Mouse (Mus musculus) C2C12 (cell line): ENCODE measurements around the gene Clpp.

Experiments
- CEBPB ChIP-seq: IDR thresholded peaks from one replicate; pipeline ENCODE4 v1.6.1; 2011; ENCODE audit warnings: low read depth, mild to moderate bottlenecking, control low read depth, moderate library complexity
- CTCF ChIP-seq: IDR thresholded peaks from one replicate; pipeline ENCODE4 v1.5.1; 2011; ENCODE audit not compliant: control insufficient read depth, insufficient read depth, insufficient read length
- MAX ChIP-seq: IDR thresholded peaks from one replicate; pipeline ENCODE4 v1.6.1; 2011; ENCODE audit warnings: mild to moderate bottlenecking, control low read depth
- MYOD1 ChIP-seq: IDR thresholded peaks from one replicate; pipeline ENCODE4 v1.6.1; 2011; ENCODE audit warnings: low read depth; ENCODE audit not compliant: control insufficient read depth, insufficient read length
- MYOG ChIP-seq: IDR thresholded peaks from one replicate; pipeline ENCODE4 v1.6.1; 2011; ENCODE audit not compliant: control insufficient read depth, insufficient read length; ENCODE audit errors: extremely low read depth
- USF1 ChIP-seq: IDR thresholded peaks from one replicate; pipeline ENCODE4 v1.6.1; 2011; ENCODE audit warnings: low read depth, mild to moderate bottlenecking, control low read depth, moderate library complexity

DNA sequence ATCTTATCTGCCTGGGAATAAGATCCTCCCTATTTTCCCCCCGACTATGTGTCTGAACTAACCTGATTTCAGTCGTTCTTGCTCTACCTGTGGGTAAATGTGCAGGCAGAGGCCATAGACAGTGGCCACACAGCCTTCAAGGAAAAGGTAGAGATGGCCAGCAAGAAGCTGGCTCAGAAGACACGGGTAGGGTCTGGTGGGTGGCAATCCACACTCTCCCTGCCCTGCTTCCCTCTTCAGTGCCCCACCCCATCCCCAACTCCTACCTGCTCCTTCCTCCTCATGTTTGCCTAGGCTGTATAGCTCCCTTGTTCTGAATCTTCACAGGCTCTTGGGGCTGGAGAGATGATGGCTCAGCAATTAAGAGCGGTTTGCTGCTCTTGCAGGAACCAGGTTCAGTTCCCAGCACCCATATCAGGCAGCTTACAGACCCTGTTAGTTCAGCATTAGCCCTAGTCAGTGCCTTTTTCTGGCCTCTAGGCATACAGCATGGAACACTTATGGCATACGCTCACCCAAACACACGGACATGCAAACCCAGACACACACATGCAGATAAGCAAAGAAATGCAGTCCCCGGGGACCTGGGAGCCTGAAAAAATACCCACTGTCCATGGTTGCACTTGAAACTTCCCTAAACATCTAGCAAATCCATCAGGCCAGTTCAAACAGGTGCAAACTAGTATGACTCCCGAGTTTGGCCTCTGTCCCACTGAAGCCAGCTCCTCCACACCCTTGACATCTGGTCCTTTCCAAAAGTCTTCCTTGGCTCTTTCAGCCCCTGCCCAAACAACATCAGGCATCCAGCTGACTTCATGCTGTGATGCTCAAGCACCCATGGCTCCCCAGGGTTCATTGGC lies 13.3 kb upstream of the Clpp start:
- TF ChIP-seq MYOG: no peak
- no peak for TF ChIP-seq CTCF
- no peak for TF ChIP-seq MAX
- TF ChIP-seq USF1: no peak
- no peak for TF ChIP-seq MYOD1
- TF ChIP-seq CEBPB: no peak
